Mouse (Mus musculus) mouse trophoblast stem cell (cell line): ENCODE measurements around the gene Usp32.

Experiments
- in situ Hi-C, 2 experiments: fragments of 300-500 bp; cut with MseI, MboI; formaldehyde crosslinking; loops; 2 replicates in 1 of 2; 3 replicates in 1 of 2; pipeline ENCODE4 v1.15.1; 2025

Gene Usp32

DNA sequence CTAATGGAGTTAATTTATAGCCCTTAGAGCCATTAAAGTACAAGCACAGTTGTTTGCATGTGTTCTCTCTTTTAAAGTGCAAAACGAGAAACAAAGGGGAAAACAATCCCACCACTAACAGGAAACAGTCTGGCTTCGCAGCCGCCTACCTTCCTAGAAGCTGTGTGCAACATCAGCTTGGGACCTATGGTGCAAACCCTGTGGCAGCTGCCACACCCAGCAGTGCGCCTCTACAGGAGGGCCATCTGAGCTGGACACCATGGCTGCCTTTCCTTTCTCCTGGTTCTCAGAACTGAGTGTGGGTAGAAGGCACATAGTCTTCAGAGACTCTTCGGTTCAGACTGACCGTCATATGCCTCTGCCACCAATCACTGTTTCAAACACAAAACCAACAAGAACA lies 154.5 kb downstream of the Usp32 start:
- in situ Hi-C loops, result no loop called here

DNA sequence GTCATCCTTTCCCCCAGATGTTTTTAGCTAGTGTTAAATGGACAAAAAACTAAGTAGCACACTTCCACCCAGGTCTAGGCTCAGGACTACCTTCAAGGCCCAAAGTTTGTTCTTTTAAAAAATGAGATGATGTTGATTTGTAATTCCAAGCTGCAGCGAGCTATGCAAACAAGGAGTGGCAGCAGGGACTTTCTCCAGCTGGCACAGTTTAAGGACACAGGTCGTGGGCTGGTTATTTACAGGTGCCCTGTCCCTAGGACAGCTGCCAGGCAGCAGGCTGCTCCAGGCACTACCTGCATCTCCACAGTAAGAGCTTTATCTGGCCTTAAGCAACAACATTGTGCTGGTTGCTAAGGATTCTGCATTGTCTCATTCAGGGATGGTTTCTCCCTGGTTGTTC lies 159.3 kb downstream of the Usp32 start:
- in situ Hi-C loops, result no loop called here

- in situ Hi-C loops, result loop anchor here (5.0 kb wide), 1 partner anchor 62 kb away; the partner anchor contains the start of gene Znhit3 (in 2 of the 2)
Observed at GRCm38 (mm10) chr11:84979351-84979750, 160.6 kb downstream of the Usp32 start.

- in situ Hi-C loops, result loop anchor here (5.0 kb wide), 1 partner anchor 61 kb away; the partner anchor contains the start of gene Znhit3 (in 2 of the 2)
Observed at GRCm38 (mm10) chr11:84978113-84978512, 161.8 kb downstream of the Usp32 start.

- in situ Hi-C loops, result loop anchor here (5.0 kb wide), 1 partner anchor 60 kb away; the partner anchor contains the start of gene Znhit3 (in 2 of the 2)
Observed at GRCm38 (mm10) chr11:84977385-84977952, 162.5 kb downstream of the Usp32 start.

DNA sequence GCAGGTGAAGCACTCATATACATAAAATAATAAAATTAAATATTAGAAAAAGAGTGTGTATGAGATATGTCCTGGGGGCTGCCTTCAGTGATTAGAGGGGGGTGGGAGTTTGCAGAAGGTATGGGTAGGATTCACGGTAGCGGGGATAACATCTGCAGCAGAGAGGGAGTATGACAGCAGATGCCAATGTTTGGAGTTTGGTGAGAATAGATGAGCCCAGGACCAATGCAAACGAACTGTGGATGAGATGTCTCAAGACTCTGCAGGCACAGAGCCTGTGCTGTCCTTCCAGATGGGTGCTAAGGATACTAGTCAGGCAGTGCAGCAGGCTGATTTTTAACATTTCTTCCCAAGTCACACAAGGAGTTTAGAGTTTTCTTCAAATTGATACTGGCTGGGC lies 163.3 kb downstream of the Usp32 start:
- in situ Hi-C loops, result loop anchor here (5.0 kb wide), 1 partner anchor 59 kb away; the partner anchor contains the start of gene Znhit3 (in 2 of the 2)

GRCm38 (mm10) chr11:84974582-84974981 lies 165.4 kb downstream of the Usp32 start:
- in situ Hi-C loops, result no loop called here

DNA sequence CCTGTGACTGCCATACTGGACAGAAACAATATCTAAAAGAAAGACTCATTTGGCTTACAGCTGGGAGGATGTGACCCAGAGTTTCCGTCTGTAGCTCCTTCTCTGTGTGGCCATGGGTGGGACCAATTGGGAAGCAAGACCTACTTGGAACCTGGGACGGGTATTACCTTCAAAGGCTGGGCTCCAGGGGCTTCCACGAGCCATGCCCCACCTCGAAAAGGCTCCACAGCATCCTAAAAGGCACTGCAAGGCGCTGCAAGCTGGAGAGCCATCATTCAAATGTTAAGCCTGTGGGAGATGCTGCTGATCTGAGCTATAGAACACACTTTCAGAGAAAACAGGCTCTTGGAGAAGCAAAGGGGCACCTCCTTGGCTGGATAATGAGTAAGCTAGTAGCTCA lies 166.3 kb downstream of the Usp32 start:
- in situ Hi-C loops, result no loop called here

GRCm38 (mm10) chr11:84972067-84972466 lies 167.9 kb downstream of the Usp32 start:
- in situ Hi-C loops, result no loop called here

DNA sequence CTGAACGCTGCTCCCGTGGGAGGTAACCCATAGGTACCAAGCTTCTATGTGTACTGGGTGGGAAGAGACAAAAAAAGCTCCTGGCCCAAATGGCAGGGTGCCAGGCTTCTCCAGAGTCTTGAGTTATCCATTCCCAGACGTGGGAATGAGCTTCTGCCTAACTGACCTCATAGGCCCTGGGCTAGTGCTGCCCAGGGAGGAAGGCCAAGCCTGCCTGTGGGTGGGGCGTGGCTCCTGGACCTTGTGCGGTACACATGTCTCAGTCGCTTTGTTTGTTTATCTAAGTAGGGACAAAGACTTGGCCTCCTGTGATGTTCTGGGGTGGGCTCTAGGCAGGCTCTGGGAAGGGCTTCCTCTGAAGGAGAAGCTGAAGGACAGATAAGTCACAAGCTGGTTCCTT lies 171.2 kb downstream of the Usp32 start:
- in situ Hi-C loops, result no loop called here

GRCm38 (mm10) chr11:84968309-84968708 lies 171.7 kb downstream of the Usp32 start:
- in situ Hi-C loops, result no loop called here

DNA sequence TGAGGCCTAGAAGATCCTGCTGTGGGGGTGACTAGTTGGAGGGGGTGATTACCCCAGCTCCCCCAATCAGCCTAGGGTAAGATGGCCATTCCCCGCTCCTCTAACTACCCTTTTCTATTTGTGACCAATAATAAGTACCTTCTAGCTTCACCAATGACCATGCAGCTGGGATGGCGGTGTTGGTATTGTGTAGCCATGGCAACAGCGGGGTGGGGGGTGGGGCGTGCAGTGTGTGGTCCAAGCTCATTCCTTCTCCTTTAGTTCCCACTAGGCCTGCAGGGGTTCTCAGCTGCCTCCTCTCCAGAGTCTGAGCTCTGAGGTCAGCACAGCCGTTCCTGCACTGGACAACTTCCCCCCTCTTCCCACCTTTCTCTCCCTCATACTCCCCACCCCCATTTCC lies 172.8 kb downstream of the Usp32 start:
- in situ Hi-C loops, result no loop called here

- in situ Hi-C loops, result no loop called here
Observed at GRCm38 (mm10) chr11:84966696-84967095, 173.3 kb downstream of the Usp32 start.

DNA sequence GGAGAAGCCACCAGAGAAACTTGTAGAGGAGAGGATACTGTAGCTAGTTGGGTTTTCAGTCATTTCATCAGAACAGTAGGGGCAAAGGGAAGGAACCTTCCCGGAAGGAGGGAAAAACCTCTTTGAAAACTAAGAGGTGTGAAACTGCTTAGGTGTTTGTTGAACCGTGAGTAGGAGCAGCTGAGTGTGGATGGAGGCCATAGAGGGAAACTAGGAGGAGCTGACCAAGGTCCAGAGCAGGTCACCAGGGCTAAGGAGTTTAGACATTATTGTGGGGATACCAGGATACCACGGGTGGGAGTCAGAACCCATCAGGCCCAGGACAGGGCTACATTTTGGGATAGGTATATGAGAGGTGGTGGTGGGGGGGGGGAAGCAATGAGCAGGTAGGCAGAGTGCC lies 176.4 kb downstream of the Usp32 start:
- in situ Hi-C loops, result no loop called here

DNA sequence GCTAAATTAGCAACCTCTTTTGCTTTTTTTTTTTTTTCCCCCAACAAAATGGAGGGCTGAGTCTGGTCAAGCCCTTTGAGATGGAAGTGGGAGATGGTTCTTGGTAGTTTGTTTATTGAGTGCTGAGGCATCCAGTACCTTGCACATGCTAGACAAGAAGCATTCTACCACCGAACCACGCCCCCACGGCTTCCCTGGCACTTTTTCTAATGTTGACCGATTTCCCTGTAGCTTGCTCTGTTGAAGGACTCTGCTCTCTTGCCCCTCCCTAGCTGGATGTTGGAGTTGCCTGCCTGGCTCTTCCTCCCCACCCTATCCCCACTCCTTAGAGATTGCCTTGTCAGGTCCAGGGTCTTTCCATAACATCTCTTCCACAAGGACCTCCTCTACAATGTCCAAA lies 177.4 kb downstream of the Usp32 start:
- in situ Hi-C loops, result no loop called here

DNA sequence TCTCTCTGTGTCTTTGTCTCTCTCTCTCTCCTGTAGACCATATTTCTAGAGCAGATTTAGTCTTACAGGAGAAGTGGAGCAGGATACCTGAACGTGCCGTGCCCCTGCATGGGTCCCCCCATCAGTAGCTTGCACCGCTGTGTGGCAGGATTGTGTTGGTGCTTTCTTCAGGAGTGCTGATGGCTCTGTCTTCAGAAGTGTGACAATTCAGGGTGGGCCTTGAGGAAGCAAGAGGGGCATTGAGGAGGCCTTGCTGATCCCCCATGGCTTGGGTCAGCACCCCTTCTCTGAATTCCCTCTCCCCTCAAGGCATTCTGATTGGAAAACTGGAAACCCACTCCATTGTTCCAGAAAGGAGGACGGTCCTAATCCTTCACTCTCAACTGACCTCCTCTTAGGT lies 178.4 kb downstream of the Usp32 start:
- in situ Hi-C loops, result no loop called here

DNA sequence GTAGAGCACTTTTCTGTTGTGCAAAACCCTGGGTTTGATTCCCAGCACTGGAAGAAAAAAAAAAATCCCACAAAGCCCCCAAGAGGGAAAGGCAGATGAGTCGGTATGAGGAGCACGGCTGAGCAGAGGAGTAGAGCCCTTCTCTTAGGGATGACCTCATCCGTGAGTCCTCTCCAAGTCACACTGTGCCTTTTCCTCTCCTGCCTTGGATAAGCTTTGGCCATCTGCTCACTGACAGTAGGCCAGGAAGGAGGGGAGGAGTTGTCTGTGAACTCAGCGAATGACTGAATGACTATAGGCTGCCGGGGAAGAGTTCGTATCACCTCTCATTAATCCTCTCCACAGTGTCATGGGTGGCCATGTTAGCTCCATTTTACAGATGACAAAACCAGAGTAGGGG lies 179.2 kb downstream of the Usp32 start:
- in situ Hi-C loops, result no loop called here

GRCm38 (mm10) chr11:84960291-84960690 lies 179.7 kb downstream of the Usp32 start:
- in situ Hi-C loops, result no loop called here

DNA sequence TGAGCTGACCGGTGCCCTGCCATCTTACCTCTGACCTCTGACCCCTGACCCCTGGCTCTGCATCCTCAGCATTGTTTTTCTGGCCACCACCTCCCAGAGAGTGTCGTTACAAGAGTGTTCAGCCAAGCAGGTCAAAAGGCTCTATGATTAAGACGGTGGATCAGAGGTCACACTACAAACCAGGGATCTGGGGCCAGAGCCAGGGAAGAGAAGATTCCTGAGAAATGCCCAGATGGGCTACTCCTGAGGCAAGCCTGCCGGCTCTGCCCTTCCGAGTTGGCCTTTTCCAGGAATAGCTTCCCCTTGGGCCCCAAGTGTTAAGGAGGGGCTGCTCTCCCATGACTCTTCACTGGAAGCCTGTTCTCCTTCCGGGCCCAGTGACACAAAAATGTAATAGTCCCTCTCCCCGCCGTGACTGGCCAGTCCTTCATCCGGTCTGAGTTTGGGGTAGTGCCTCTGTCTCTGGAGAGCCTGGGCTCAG lies 180.2 kb downstream of the Usp32 start:
- in situ Hi-C loops, result no loop called here

- in situ Hi-C loops, result no loop called here
Observed at GRCm38 (mm10) chr11:84959181-84959580, 180.8 kb downstream of the Usp32 start.

GRCm38 (mm10) chr11:84958271-84958630 lies 181.7 kb downstream of the Usp32 start:
- in situ Hi-C loops, result no loop called here

DNA sequence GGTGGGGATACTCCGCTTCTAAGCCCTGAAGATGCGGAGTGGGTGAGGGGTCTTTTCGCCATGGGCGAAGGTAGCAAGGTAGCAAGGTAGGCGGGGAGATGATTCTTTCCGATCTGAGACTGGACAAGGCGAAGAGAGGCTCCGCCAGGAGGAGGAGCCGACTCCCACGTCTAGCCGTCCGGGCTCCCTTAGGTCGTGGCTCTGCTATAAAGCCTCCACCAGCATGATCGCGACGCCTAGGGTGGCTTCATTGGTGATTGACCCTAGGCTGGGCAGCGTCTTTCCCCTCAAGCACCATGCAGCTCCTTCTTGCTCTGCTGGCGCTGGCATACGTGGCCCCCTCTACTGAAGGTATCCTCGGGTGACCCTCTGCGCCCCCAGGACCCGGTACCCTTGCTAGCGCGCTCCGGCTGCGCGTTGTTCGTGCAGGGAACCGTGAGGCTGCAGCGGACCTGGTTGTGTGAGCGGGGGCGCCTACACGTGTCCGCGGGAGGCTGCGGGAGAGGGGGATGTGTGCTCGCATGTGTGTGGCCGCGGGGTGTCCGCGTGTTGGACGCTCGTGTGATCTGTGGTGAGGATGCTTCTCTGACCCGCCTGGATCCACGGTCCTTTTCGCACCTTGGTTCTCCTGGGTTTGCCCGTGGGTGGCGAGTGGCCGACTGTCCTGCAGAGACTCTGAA lies 182.2 kb downstream of the Usp32 start, which contains the start of gene Car4:
Gene Car4 (plus strand): TSS at position 196 of the 680 bp plus-strand sequence.
- in situ Hi-C loops, result no loop called here

GRCm38 (mm10) chr11:84957171-84957570 lies 182.8 kb downstream of the Usp32 start:
- in situ Hi-C loops, result no loop called here
